Mouse (Mus musculus): ENCODE measurements around the gene Ccrl2. TPM values are rescaled to one million over a fixed set of nuclear protein-coding genes. Genes with fewer than 3 reads are reported as not detected.

Gene Ccrl2
- polyA plus RNA-seq, 1 experiment from 2014 or later = 1.1 TPM

GRCm38 (mm10) chr9:111012041-111012440 is 45.3 kb downstream of the Ccrl2 start:
- 72% methylated on average over 3 of the region's 3 CpGs for WGBS
- H3K9ac ChIP-seq (replicated peaks; ENCODE audit: low read depth, low read length) = no peak overlapping the region
- no peak overlapping the region for H3K4me3 ChIP-seq (ENCODE audit: low read depth, low read length)
- H3K9me3 ChIP-seq (ENCODE audit: control insufficient read depth, low read length) = no peaks in the 10 kb centered on the region
- ATAC-seq (ENCODE audit: low read depth) = no peak
- H3K27me3 ChIP-seq (ENCODE audit: control insufficient read depth, insufficient read depth, low read length) = no peaks in the 10 kb centered on the region
- H3K27ac ChIP-seq (ENCODE audit: low read depth, low read length) = no peak overlapping the region
- H3K4me1 ChIP-seq (ENCODE audit: control insufficient read depth, insufficient read depth, low read length) = no peaks in the 10 kb centered on the region
- no peak overlapping the region for H3K4me2 ChIP-seq (ENCODE audit: low read depth, low read length)
- no peaks in the 10 kb centered on the region for H3K36me3 ChIP-seq (ENCODE audit: control insufficient read depth, insufficient read depth, low read length)

GRCm38 (mm10) chr9:111011550-111011949 is 45.8 kb downstream of the Ccrl2 start:
- no peak for ATAC-seq (ENCODE audit: low read depth)
- Histone ChIP-seq H3K36me3 (ENCODE audit: control insufficient read depth, insufficient read depth, low read length) (no peaks in the 10 kb centered on the region), H3K27me3 (ENCODE audit: control insufficient read depth, insufficient read depth, low read length) (no peaks in the 10 kb centered on the region), H3K9ac (replicated peaks; ENCODE audit: low read depth, low read length) (no peak overlapping the region), H3K9me3 (ENCODE audit: control insufficient read depth, low read length) (no peaks in the 10 kb centered on the region), H3K27ac (ENCODE audit: low read depth, low read length) (no peak overlapping the region), H3K4me1 (ENCODE audit: control insufficient read depth, insufficient read depth, low read length) (no peaks in the 10 kb centered on the region), H3K4me3 (ENCODE audit: low read depth, low read length) (no peak overlapping the region), H3K4me2 (ENCODE audit: low read depth, low read length) (no peak overlapping the region)
- 90% methylated on average over 9 of the region's 9 CpGs for WGBS

- Histone ChIP-seq H3K4me2 (ENCODE audit: low read depth, low read length) (no peak overlapping the region), H3K9me3 (ENCODE audit: control insufficient read depth, low read length) (no peaks in the 10 kb centered on the region), H3K36me3 (ENCODE audit: control insufficient read depth, insufficient read depth, low read length) (no peaks in the 10 kb centered on the region), H3K27me3 (ENCODE audit: control insufficient read depth, insufficient read depth, low read length) (no peaks in the 10 kb centered on the region), H3K4me1 (ENCODE audit: control insufficient read depth, insufficient read depth, low read length) (no peaks in the 10 kb centered on the region), H3K4me3 (ENCODE audit: low read depth, low read length) (no peak overlapping the region), H3K27ac (ENCODE audit: low read depth, low read length) (no peak overlapping the region), H3K9ac (replicated peaks; ENCODE audit: low read depth, low read length) (no peak overlapping the region)
- 71% methylated on average over 3 of the region's 3 CpGs for WGBS
- no peak for ATAC-seq (ENCODE audit: low read depth)
These were observed 47.6 kb downstream of the Ccrl2 start for GRCm38 (mm10) chr9:111009763-111010162.

DNA sequence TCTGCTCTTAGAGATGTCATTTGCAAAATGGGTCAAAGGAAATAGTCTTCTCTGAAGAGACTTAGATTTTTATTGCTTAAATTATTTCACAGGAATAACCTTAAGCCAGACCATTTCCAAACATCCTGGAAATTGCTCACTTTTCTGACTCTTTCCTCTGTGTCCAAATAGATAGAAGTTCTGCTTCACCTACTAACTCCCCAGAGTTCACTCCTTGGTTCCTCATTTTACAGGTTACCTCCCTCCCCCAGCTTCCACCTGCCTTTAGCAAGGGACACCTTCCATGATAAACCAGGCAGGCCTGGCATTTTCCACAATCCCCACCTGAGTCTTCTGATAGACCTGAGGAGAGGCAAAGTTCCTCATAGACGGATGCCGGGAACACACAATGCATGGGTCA is 50.8 kb downstream of the Ccrl2 start:
- no peaks in the 10 kb centered on the region for H3K9me3 ChIP-seq (ENCODE audit: control insufficient read depth, low read length)
- H3K9ac ChIP-seq (replicated peaks; ENCODE audit: low read depth, low read length) = no peak overlapping the region
- no peaks in the 10 kb centered on the region for H3K36me3 ChIP-seq (ENCODE audit: control insufficient read depth, insufficient read depth, low read length)
- no peaks in the 10 kb centered on the region for H3K27me3 ChIP-seq (ENCODE audit: control insufficient read depth, insufficient read depth, low read length)
- no peak overlapping the region for H3K4me2 ChIP-seq (ENCODE audit: low read depth, low read length)
- no peak overlapping the region for H3K4me3 ChIP-seq (ENCODE audit: low read depth, low read length)
- ATAC-seq (ENCODE audit: low read depth) = no peak
- no peaks in the 10 kb centered on the region for H3K4me1 ChIP-seq (ENCODE audit: control insufficient read depth, insufficient read depth, low read length)
- H3K27ac ChIP-seq (ENCODE audit: low read depth, low read length) = no peak overlapping the region
- 97% methylated on average over 2 of the region's 2 CpGs for WGBS

Other genes with a start within 250 kb of the Ccrl2 start
- not detected in 2 replicates for gene Prss44, start 243.5 kb downstream of the Ccrl2 start, polyA plus RNA-seq (2014; fragmentation: Nextera tagmentation; extraction: Ambion mirVana)
- gene Prss43, start 230.8 kb downstream of the Ccrl2 start, polyA plus RNA-seq (2014; fragmentation: Nextera tagmentation; extraction: Ambion mirVana) = not detected in 2 replicates
- not detected in 2 replicates for gene Prss45, start 222.9 kb downstream of the Ccrl2 start, polyA plus RNA-seq (2014; fragmentation: Nextera tagmentation; extraction: Ambion mirVana)
- not detected in 2 replicates for gene Prss46, start 213.0 kb downstream of the Ccrl2 start, polyA plus RNA-seq (2014; fragmentation: Nextera tagmentation; extraction: Ambion mirVana)
- gene Prss50, start 199.6 kb downstream of the Ccrl2 start, polyA plus RNA-seq (2014; fragmentation: Nextera tagmentation; extraction: Ambion mirVana) = 0.24 and 0.43 TPM in 2 replicates
- 1.5 and 2.6 TPM in 2 replicates for gene Als2cl, start 177.6 kb downstream of the Ccrl2 start, polyA plus RNA-seq (2014; fragmentation: Nextera tagmentation; extraction: Ambion mirVana)
- 1.3 and 3.1 TPM in 2 replicates for gene Tmie, start 177.4 kb downstream of the Ccrl2 start, polyA plus RNA-seq (2014; fragmentation: Nextera tagmentation; extraction: Ambion mirVana)
- not detected in 2 replicates for gene Fam240a, start 140.7 kb downstream of the Ccrl2 start, polyA plus RNA-seq (2014; fragmentation: Nextera tagmentation; extraction: Ambion mirVana)
- gene Tdgf1, start 111.4 kb downstream of the Ccrl2 start, polyA plus RNA-seq (2014; fragmentation: Nextera tagmentation; extraction: Ambion mirVana) = 0.58 and 0.71 TPM in 2 replicates
- gene Lrrc2, start 106.0 kb downstream of the Ccrl2 start, polyA plus RNA-seq (2014; fragmentation: Nextera tagmentation; extraction: Ambion mirVana) = 1.3 and 1.5 TPM in 2 replicates
- not detected in 2 replicates for gene Rtp3, start 66.9 kb downstream of the Ccrl2 start, polyA plus RNA-seq (2014; fragmentation: Nextera tagmentation; extraction: Ambion mirVana)
- gene Ltf, start 38.2 kb downstream of the Ccrl2 start, polyA plus RNA-seq (2014; fragmentation: Nextera tagmentation; extraction: Ambion mirVana) = 0.29 and 0.75 TPM in 2 replicates
- gene Lrrfip2, start 60.1 kb upstream of the Ccrl2 start, polyA plus RNA-seq (2014; fragmentation: Nextera tagmentation; extraction: Ambion mirVana) = 42.5 and 51.8 TPM in 2 replicates
- gene Mlh1, start 214.3 kb upstream of the Ccrl2 start, polyA plus RNA-seq (2014; fragmentation: Nextera tagmentation; extraction: Ambion mirVana) = 26.5 and 33.8 TPM in 2 replicates
- gene Epm2aip1, start 214.4 kb upstream of the Ccrl2 start, polyA plus RNA-seq (2014; fragmentation: Nextera tagmentation; extraction: Ambion mirVana) = 88.9 and 91.3 TPM in 2 replicates

Data from neural tube, embryonic 14.5 days (tissue).